Mouse (Mus musculus) intestine, postnatal 0 days (tissue): ENCODE measurements around the gene Ppp1r14d. TPM values are rescaled to one million over a fixed set of nuclear protein-coding genes. Genes with fewer than 3 reads are reported as not detected.

Experiments used
- ATAC-seq: fragments of 200-750 bp; cut with Nextera tagmentation; 2 replicates; pipeline ENCODE4 v1.8.0; 2017; ENCODE audit warnings: mild to moderate bottlenecking, moderate TSS enrichment, moderate library complexity
- H3K27ac ChIP-seq: fragments of 300-500 bp; sonication (generic); 2 replicates; pipeline ENCODE4 v1.5.1; 2014; ENCODE audit warnings: mild to moderate bottlenecking, low read depth, low read length, moderate library complexity
- H3K27me3 ChIP-seq: fragments of 300-500 bp; sonication (generic); replicated peaks from 2 replicates; pipeline ENCODE4 v1.6.1; 2014; ENCODE audit warnings: low read length, mixed read lengths; ENCODE audit not compliant: control insufficient read depth, insufficient read depth
- H3K36me3 ChIP-seq: fragments of 300-500 bp; sonication (generic); 2 replicates; pipeline ENCODE4 v1.6.1; 2014; ENCODE audit warnings: mild to moderate bottlenecking, moderate library complexity; ENCODE audit not compliant: control insufficient read depth, insufficient read depth
- H3K4me1 ChIP-seq: fragments of 300-500 bp; sonication (generic); replicated peaks from 2 replicates; pipeline ENCODE4 v1.6.1; 2014; ENCODE audit warnings: antibody characterized with exemption, low read length, mixed read lengths; ENCODE audit not compliant: control insufficient read depth, insufficient read depth
- H3K4me2 ChIP-seq: fragments of 300-500 bp; sonication (generic); replicated peaks from 2 replicates; pipeline ENCODE4 v1.6.1; 2014; ENCODE audit warnings: low read depth, mild to moderate bottlenecking, moderate library complexity
- H3K4me3 ChIP-seq: fragments of 300-500 bp; sonication (generic); 2 replicates; pipeline ENCODE4 v1.5.1; 2014; ENCODE audit warnings: low read depth, low read length
- H3K9ac ChIP-seq: fragments of 300-500 bp; sonication (generic); 2 replicates; pipeline ENCODE4 v1.6.1; 2014; ENCODE audit warnings: mild to moderate bottlenecking, low read depth, low read length
- H3K9me3 ChIP-seq: fragments of 300-500 bp; sonication (generic); 2 replicates; pipeline ENCODE4 v1.6.1; 2016; ENCODE audit warnings: mixed run types; ENCODE audit not compliant: control insufficient read depth
- CTCF ChIP-seq: sonication (generic); IDR thresholded peaks from 2 replicates; pipeline ENCODE4 v1.5.1; 2016; ENCODE audit warnings: low read depth, mild to moderate bottlenecking, control low read depth, antibody characterized with exemption, moderate library complexity
- WGBS: fragments of 180-500 bp; shearing (Covaris S2); extraction: QIAGEN DNeasy Blood & Tissue Kit; methylation state at CpG from one replicate; pipeline ENCODE4 v1.1.7; 2014; 5-methylcytosine and 5-hydroxymethylcytosine counted together
- polyA plus RNA-seq: library from polyadenylated mRNA; unstranded; fragments of >200 nt; fragmentation: Nextera tagmentation; extraction: Ambion mirVana; gene quantifications from 2 replicates; pipeline ENCODE4 v1.2.1, GENCODE M21; 2015

The Ppp1r14d gene
- polyA plus RNA-seq, 1 experiment from 2014 or later = 78.7 TPM

GRCm38 (mm10) chr2:119197493-119197892 is 32.2 kb downstream of the Ppp1r14d start:
- no peaks in the 10 kb centered on the region for H3K36me3 ChIP-seq
- H3K4me3 ChIP-seq = no peak overlapping the region
- no peak overlapping the region for H3K4me2 ChIP-seq
- no peak for TF ChIP-seq CTCF
- H3K27me3 ChIP-seq = no peaks in the 10 kb centered on the region
- no peaks in the 10 kb centered on the region for H3K4me1 ChIP-seq
- H3K9me3 ChIP-seq = no peaks in the 10 kb centered on the region
- no peak overlapping the region for H3K9ac ChIP-seq
- ATAC-seq = no peak
- H3K27ac ChIP-seq = no peak overlapping the region
- WGBS = 71% methylated on average over 1 of the region's 1 CpGs

- WGBS = 59% methylated on average over 4 of the region's 4 CpGs
- Histone ChIP-seq H3K4me2 (no peak overlapping the region), H3K4me1 (no peaks in the 10 kb centered on the region), H3K36me3 (no peaks in the 10 kb centered on the region), H3K9me3 (no peaks in the 10 kb centered on the region), H3K27ac (no peak overlapping the region), H3K9ac (no peak overlapping the region), H3K4me3 (no peak overlapping the region), H3K27me3 (no peaks in the 10 kb centered on the region)
- no peak for ATAC-seq
- no peak for TF ChIP-seq CTCF
Observed at GRCm38 (mm10) chr2:119196316-119197108, 33.2 kb downstream of the Ppp1r14d start.

GRCm38 (mm10) chr2:119194140-119194539 is 35.6 kb downstream of the Ppp1r14d start:
- 84% methylated on average over 5 of the region's 5 CpGs for WGBS

GRCm38 (mm10) chr2:119190969-119191368 is 38.7 kb downstream of the Ppp1r14d start:
- no peaks in the 10 kb centered on the region for H3K9me3 ChIP-seq
- no peak overlapping the region for H3K27ac ChIP-seq
- no peaks in the 10 kb centered on the region for H3K27me3 ChIP-seq
- ATAC-seq = no peak
- H3K9ac ChIP-seq = no peak overlapping the region
- TF ChIP-seq CTCF = no peak
- 54% methylated on average over 5 of the region's 5 CpGs for WGBS
- no peak overlapping the region for H3K4me2 ChIP-seq
- no peaks in the 10 kb centered on the region for H3K36me3 ChIP-seq
- H3K4me1 ChIP-seq = no peaks in the 10 kb centered on the region
- H3K4me3 ChIP-seq = no peak overlapping the region

More at GRCm38 (mm10) chr2:119194140-119194539, 35.6 kb downstream of the Ppp1r14d start:
- Histone ChIP-seq H3K9ac (no peak overlapping the region), H3K4me2 (no peak overlapping the region), H3K27me3 (no peaks in the 10 kb centered on the region), H3K4me1 (no peaks in the 10 kb centered on the region), H3K36me3 (no peaks in the 10 kb centered on the region), H3K9me3 (no peaks in the 10 kb centered on the region), H3K4me3 (no peak overlapping the region), H3K27ac (no peak overlapping the region)
- ATAC-seq = no peak
- no peak for TF ChIP-seq CTCF

- 6% methylated on average over 15 of the region's 15 CpGs for WGBS
- no peaks in the 10 kb centered on the region for H3K9me3 ChIP-seq
- peak overlapping the region; percentile 38 for H3K4me3 ChIP-seq
- H3K4me2 ChIP-seq = peak overlapping the region; percentile 80
- ATAC-seq = peak; percentile 83
- TF ChIP-seq CTCF = peak; percentile 86
- no peaks in the 10 kb centered on the region for H3K4me1 ChIP-seq
- peaks cover 12% of the 10 kb centered on the region; the same call in 1 of the 2 replicates for H3K36me3 ChIP-seq
- no peak overlapping the region for H3K9ac ChIP-seq
- no peak overlapping the region for H3K27ac ChIP-seq
- no peaks in the 10 kb centered on the region for H3K27me3 ChIP-seq
Observed at GRCm38 (mm10) chr2:119189029-119189710, 40.5 kb downstream of the Ppp1r14d start.

- H3K27me3 ChIP-seq = no peaks in the 10 kb centered on the region
- WGBS = 84% methylated on average over 7 of the region's 7 CpGs
- H3K4me3 ChIP-seq = no peak overlapping the region
- H3K9me3 ChIP-seq = no peaks in the 10 kb centered on the region
- peaks cover 42% of the 10 kb centered on the region for H3K36me3 ChIP-seq
- ATAC-seq = no peak
- TF ChIP-seq CTCF = no peak
- no peak overlapping the region for H3K27ac ChIP-seq
- H3K4me2 ChIP-seq = no peak overlapping the region
- no peaks in the 10 kb centered on the region for H3K4me1 ChIP-seq
- H3K9ac ChIP-seq = no peak overlapping the region
Observed at GRCm38 (mm10) chr2:119182914-119183313, 46.8 kb downstream of the Ppp1r14d start.
